Mouse (Mus musculus) heart, embryonic 16.5 days (tissue): ENCODE measurements around the gene Vwf. TPM values are rescaled to one million over a fixed set of nuclear protein-coding genes. Genes with fewer than 3 reads are reported as not detected.
A peak's percentile ranks its signal among the peaks of the same experiment; 100 is the strongest.

Source experiments
- ATAC-seq: fragments of 200-750 bp; cut with Nextera tagmentation; replicated peaks from 2 replicates; pipeline ENCODE4 v1.8.0; 2017; ENCODE audit warnings: moderate number of reproducible peaks; ENCODE audit not compliant: insufficient read depth, low FRiP score; ENCODE audit errors: extremely low read depth
- H3K27ac ChIP-seq: fragments of 300-500 bp; sonication (generic); 2 replicates; pipeline ENCODE4 v1.5.1; 2014; ENCODE audit warnings: mild to moderate bottlenecking, low read length, control low read depth, moderate library complexity
- H3K27me3 ChIP-seq: fragments of 300-500 bp; sonication (generic); 2 replicates; pipeline ENCODE4 v1.6.1; 2014; ENCODE audit warnings: low read length, mixed read lengths; ENCODE audit not compliant: control insufficient read depth, insufficient read depth
- H3K36me3 ChIP-seq: fragments of 300-500 bp; sonication (generic); 2 replicates; pipeline ENCODE4 v1.6.1; 2014; ENCODE audit not compliant: control insufficient read depth, insufficient read depth
- H3K4me1 ChIP-seq: fragments of 300-500 bp; sonication (generic); 2 replicates; pipeline ENCODE4 v1.6.1; 2014; ENCODE audit warnings: low read length, mixed read lengths; ENCODE audit not compliant: control insufficient read depth, insufficient read depth
- H3K4me2 ChIP-seq: fragments of 300-500 bp; sonication (generic); 2 replicates; pipeline ENCODE4 v1.6.1; 2014; ENCODE audit warnings: low read depth, mild to moderate bottlenecking, control low read depth, low read length
- H3K4me3 ChIP-seq: fragments of 300-500 bp; sonication (generic); 2 replicates; pipeline ENCODE4 v1.5.1; 2014; ENCODE audit warnings: mild to moderate bottlenecking, control low read depth, low read length
- H3K9ac ChIP-seq: fragments of 300-500 bp; sonication (generic); 2 replicates; pipeline ENCODE4 v1.6.1; 2014; ENCODE audit warnings: low read length, control low read depth
- H3K9me3 ChIP-seq: fragments of 300-500 bp; sonication (generic); replicated peaks from 2 replicates; pipeline ENCODE4 v1.6.1; 2016; ENCODE audit warnings: low read length; ENCODE audit not compliant: control insufficient read depth
- WGBS: fragments of 180-500 bp; shearing (Covaris S2); extraction: QIAGEN DNeasy Blood & Tissue Kit; methylation state at CpG from one replicate; pipeline ENCODE4 v1.1.7; 2014; 5-methylcytosine and 5-hydroxymethylcytosine counted together
- polyA plus RNA-seq: library from polyadenylated mRNA; unstranded; fragments of >200 nt; fragmentation: Nextera tagmentation; extraction: Ambion mirVana; gene quantifications from 2 replicates; pipeline ENCODE4 v1.2.1, GENCODE M21; 2015

The Vwf gene
- polyA plus RNA-seq, 1 experiment from 2014 or later: 27.1 TPM

DNA sequence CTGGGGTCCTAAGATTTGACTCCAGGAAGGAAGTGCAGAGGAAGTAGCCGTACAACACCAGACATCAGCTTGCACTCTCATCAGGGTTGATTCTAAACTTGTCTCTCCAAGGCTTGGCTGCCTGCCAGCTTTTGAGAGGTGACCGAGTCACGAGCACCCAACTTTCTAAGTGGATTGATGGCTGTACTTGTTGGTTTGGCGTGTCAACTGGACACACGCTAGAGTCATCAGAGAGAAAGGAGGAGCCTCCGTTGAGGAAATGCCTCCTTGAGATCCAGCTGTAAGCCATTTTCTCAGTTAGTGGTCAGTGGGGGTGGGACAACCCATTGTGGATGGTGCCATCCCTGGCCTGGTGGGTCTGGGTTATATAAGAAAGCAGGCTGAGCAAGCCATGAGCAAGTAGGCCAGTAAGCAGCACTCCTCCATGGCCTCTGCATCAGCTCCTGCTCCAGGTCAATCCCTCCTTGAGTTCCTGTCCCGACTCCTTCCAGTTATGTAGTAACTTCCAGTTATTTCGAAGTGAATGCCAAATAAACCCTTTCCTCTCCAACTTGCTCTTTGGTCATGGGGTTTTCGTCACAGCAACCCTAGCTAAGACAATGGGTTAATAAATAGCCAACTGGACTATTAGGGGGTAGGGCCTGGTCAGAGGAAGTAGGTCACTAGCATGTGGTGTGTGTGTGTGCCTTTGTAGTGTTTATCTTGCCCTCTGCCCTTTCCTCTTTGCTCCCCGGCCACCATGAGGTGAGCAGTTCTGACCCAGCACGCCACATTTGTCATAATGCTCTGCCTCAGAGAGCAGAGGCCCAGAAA, 30.9 kb upstream of the Vwf start:
- no peak overlapping the region for H3K9ac ChIP-seq
- 43% methylated on average over 11 of the region's 11 CpGs for WGBS
- H3K4me1 ChIP-seq: peaks cover 28% of the 10 kb centered on the region
- peak overlapping the region; percentile 30; the same call in 1 of the 2 replicates for H3K27ac ChIP-seq
- peak; percentile 40 for ATAC-seq
- H3K27me3 ChIP-seq: no peaks in the 10 kb centered on the region
- no peak overlapping the region for H3K4me2 ChIP-seq
- no peaks in the 10 kb centered on the region for H3K36me3 ChIP-seq
- H3K4me3 ChIP-seq: no peak overlapping the region
- H3K9me3 ChIP-seq: no peaks in the 10 kb centered on the region

GRCm38 (mm10) chr6:125521558-125522193, 24.9 kb upstream of the Vwf start:
- Histone ChIP-seq H3K9ac (no peak overlapping the region), H3K4me2 (no peak overlapping the region), H3K4me1 (no peaks in the 10 kb centered on the region; the same call in none of the 2 replicates), H3K27ac (no peak overlapping the region), H3K27me3 (no peaks in the 10 kb centered on the region), H3K9me3 (no peaks in the 10 kb centered on the region), H3K36me3 (no peaks in the 10 kb centered on the region), H3K4me3 (no peak overlapping the region)
- WGBS: 41% methylated on average over 5 of the region's 5 CpGs
- no peak; the same call in 1 of the 2 replicates for ATAC-seq

GRCm38 (mm10) chr6:125524027-125524426, 22.5 kb upstream of the Vwf start:
- Histone ChIP-seq H3K27me3 (no peaks in the 10 kb centered on the region), H3K4me3 (no peak overlapping the region), H3K9ac (no peak overlapping the region), H3K4me2 (no peak overlapping the region), H3K4me1 (no peaks in the 10 kb centered on the region; the same call in none of the 2 replicates), H3K9me3 (no peaks in the 10 kb centered on the region), H3K27ac (no peak overlapping the region), H3K36me3 (no peaks in the 10 kb centered on the region)
- 65% methylated on average over 6 of the region's 6 CpGs for WGBS
- no peak; the same call in 1 of the 2 replicates for ATAC-seq

GRCm38 (mm10) chr6:125526066-125526465, 20.5 kb upstream of the Vwf start:
- Histone ChIP-seq H3K9ac (no peak overlapping the region), H3K4me2 (no peak overlapping the region), H3K4me3 (no peak overlapping the region), H3K27ac (no peak overlapping the region), H3K36me3 (no peaks in the 10 kb centered on the region), H3K4me1 (no peaks in the 10 kb centered on the region; the same call in none of the 2 replicates), H3K27me3 (no peaks in the 10 kb centered on the region), H3K9me3 (no peaks in the 10 kb centered on the region)
- WGBS: 62% methylated on average over 3 of the region's 3 CpGs
- ATAC-seq: no peak

DNA sequence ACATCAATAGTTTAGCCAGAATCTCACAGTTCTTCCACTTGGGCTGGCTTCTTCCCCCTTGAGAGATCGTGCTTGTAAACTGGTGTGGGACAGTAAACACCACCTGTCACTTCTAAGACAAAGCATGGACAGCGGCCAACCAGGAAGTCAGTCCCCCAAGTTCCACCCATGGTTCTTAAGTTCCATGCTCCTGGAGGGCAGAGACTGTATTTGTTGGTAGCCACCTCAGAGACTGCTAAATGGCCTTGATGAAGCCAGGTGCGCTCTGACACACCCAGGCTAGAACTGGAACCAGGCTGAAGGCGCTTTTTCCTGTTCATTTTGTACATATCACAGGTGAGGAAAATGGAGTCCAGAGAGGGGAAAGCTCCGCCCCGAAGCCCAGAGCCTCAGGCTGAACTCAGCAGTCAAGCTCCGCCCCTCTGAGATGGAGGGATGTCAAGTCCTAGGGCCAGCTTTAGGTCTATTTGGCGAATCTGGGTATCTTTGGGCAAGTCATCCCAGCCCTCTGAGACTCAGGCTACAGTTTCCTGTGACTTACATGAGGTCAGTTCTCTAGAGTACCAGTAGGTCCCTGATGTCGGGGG, 17.9 kb upstream of the Vwf start:
- no peaks in the 10 kb centered on the region for H3K36me3 ChIP-seq
- H3K27ac ChIP-seq: no peak overlapping the region
- WGBS: 74% methylated on average over 9 of the region's 9 CpGs
- no peaks in the 10 kb centered on the region for H3K27me3 ChIP-seq
- ATAC-seq: no peak
- no peaks in the 10 kb centered on the region; the same call in 1 of the 2 replicates for H3K4me1 ChIP-seq
- no peak overlapping the region for H3K4me2 ChIP-seq
- H3K9ac ChIP-seq: no peak overlapping the region
- H3K4me3 ChIP-seq: no peak overlapping the region
- no peaks in the 10 kb centered on the region for H3K9me3 ChIP-seq

DNA sequence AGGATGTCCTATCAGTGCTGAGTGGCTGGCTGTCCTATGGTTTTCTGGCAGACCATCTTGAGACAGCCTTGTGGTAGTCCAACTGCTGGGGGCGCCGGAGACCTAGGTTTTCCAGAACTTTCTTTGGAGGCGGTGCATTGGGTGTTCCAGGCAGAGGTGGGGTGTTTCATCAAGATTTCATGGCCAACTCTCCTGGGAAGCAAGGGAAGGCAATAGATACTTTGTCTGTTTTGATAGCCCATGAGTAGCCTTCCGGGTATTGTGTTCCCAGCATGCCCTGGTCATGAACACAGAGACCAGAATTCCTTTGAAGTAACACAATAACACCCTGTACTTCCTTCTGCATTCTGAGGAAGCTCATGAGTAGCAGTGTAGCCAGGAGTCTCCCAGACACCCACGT, 17.1 kb upstream of the Vwf start:
- ATAC-seq: peak; percentile 77
- no peak overlapping the region for H3K4me3 ChIP-seq
- WGBS: 73% methylated on average over 5 of the region's 5 CpGs
- no peak overlapping the region for H3K9ac ChIP-seq
- no peak overlapping the region for H3K27ac ChIP-seq
- H3K4me2 ChIP-seq: no peak overlapping the region
- H3K36me3 ChIP-seq: no peaks in the 10 kb centered on the region
- H3K4me1 ChIP-seq: no peaks in the 10 kb centered on the region; the same call in 1 of the 2 replicates
- no peaks in the 10 kb centered on the region for H3K27me3 ChIP-seq
- H3K9me3 ChIP-seq: no peaks in the 10 kb centered on the region

DNA sequence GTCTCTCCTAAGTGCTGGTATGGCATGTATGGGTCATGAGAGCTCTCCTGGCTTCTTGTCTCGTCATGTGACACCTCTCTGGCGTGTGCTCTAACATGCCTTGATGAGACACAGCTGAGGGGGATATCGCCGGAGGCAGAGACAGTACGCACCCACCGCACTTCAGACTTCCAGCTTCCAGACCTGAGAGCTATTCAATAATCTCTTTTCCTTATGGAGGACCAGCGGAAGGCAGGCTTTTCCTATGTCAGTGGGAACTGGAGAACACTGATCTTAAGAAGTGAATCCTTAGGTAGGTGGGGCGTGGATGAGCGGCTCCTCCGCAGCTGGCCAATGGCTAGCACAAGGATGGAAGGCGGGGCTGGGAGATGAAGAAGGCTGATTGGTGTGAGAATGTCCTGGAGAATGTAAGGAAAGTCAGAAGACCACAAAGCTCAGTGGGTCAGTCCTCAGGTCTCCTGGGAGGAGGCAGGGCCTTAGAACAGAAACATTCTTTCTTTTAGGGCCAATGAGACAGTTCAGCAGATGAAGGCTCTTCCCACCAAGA, 13.4 kb upstream of the Vwf start:
- Histone ChIP-seq H3K36me3 (no peaks in the 10 kb centered on the region), H3K4me3 (no peak overlapping the region), H3K27ac (no peak overlapping the region), H3K9me3 (no peaks in the 10 kb centered on the region), H3K4me2 (no peak overlapping the region), H3K9ac (no peak overlapping the region), H3K4me1 (no peaks in the 10 kb centered on the region), H3K27me3 (no peaks in the 10 kb centered on the region)
- no peak for ATAC-seq
- 79% methylated on average over 11 of the region's 11 CpGs for WGBS

GRCm38 (mm10) chr6:125534990-125535389, 11.6 kb upstream of the Vwf start:
- H3K4me1 ChIP-seq: no peaks in the 10 kb centered on the region
- no peak overlapping the region for H3K27ac ChIP-seq
- no peaks in the 10 kb centered on the region for H3K9me3 ChIP-seq
- ATAC-seq: peak; percentile 32; the same call in 1 of the 2 replicates
- H3K9ac ChIP-seq: no peak overlapping the region
- WGBS: 65% methylated on average over 5 of the region's 5 CpGs
- H3K4me3 ChIP-seq: no peak overlapping the region
- no peak overlapping the region for H3K4me2 ChIP-seq
- H3K27me3 ChIP-seq: no peaks in the 10 kb centered on the region
- H3K36me3 ChIP-seq: no peaks in the 10 kb centered on the region
